Mouse (Mus musculus) CH12.LX (cell line): ENCODE measurements around the gene Asic1. TPM values are rescaled to one million over a fixed set of nuclear protein-coding genes. Genes with fewer than 3 reads are reported as not detected.

Experiments
- DNase-seq: peaks from one replicate; pipeline ENCODE4 v3.0.0-alpha.2; 2013; ENCODE audit errors: extremely low read depth
- H3K27ac ChIP-seq: 2 replicates; pipeline ENCODE4 v1.5.1; 2012; ENCODE audit warnings: low read depth, mild to moderate bottlenecking, control low read depth, moderate library complexity; ENCODE audit not compliant: insufficient read depth
- H3K27me3 ChIP-seq: replicated peaks from 2 replicates; pipeline ENCODE3; 2012; ENCODE audit warnings: inconsistent platforms
- H3K36me3 ChIP-seq, 2 experiments: replicated peaks in 1 of 2; 2 replicates each; pipeline versions ENCODE3 to v1.6.1; 2012; ENCODE audit warnings: inconsistent platforms in 1 of 2, low read length in 1 of 2, mild to moderate bottlenecking in 1 of 2, mixed read lengths in 1 of 2, moderate library complexity in 1 of 2; ENCODE audit not compliant: control insufficient read depth in 1 of 2, insufficient read depth in 1 of 2
- H3K4me1 ChIP-seq, 2 experiments: 2 replicates each; pipeline ENCODE4 v1.6.1; 2012; ENCODE audit warnings: inconsistent platforms in 1 of 2, moderate library complexity in 1 of 2; ENCODE audit not compliant: insufficient read depth in 2 of 2, control insufficient read depth in 1 of 2
- H3K4me2 ChIP-seq: 2 replicates; pipeline ENCODE4 v1.6.1; 2012; ENCODE audit warnings: low read depth, mild to moderate bottlenecking, control low read depth; ENCODE audit not compliant: poor library complexity, insufficient read depth, severe bottlenecking
- H3K4me3 ChIP-seq, 3 experiments: fragments of 150-350 bp in 1 of 3; sonication (generic) in 1 of 3; replicated peaks in 1 of 3; 2 replicates each; pipeline versions ENCODE3 to v1.5.1; 2011 to 2012; ENCODE audit warnings: low read depth in 2 of 3, low read length in 2 of 3, mild to moderate bottlenecking in 2 of 3, moderate library complexity in 2 of 3, control low read depth in 1 of 3, improper control_type of control experiment in 1 of 3, inconsistent platforms in 1 of 3, mixed read lengths in 1 of 3; ENCODE audit not compliant: poor library complexity in 1 of 3
- H3K79me2 ChIP-seq: replicated peaks from 2 replicates; pipeline ENCODE4 v1.6.1; 2012; ENCODE audit warnings: mild to moderate bottlenecking, moderate library complexity; ENCODE audit not compliant: control insufficient read depth, poor library complexity, insufficient read depth, severe bottlenecking; ENCODE audit errors: extremely low read depth
- H3K9ac ChIP-seq: 2 replicates; pipeline ENCODE4 v1.6.1; 2012; ENCODE audit warnings: low read depth, mild to moderate bottlenecking, control low read depth, moderate library complexity; ENCODE audit not compliant: insufficient read depth
- H3K9me3 ChIP-seq: replicated peaks from 2 replicates; pipeline ENCODE3; 2012; ENCODE audit warnings: low read length, inconsistent platforms, mixed read lengths
- CTCF ChIP-seq, 2 experiments: IDR thresholded peaks in 1 of 2; conservative IDR thresholded peaks in 1 of 2; 2 replicates each; pipeline ENCODE4 v1.5.1; 2011 to 2012; ENCODE audit warnings: low read depth in 2 of 2, low read length in 2 of 2, improper control_type of control experiment in 1 of 2, inconsistent platforms in 1 of 2, mild to moderate bottlenecking in 1 of 2, moderate library complexity in 1 of 2
- JUND ChIP-seq: conservative IDR thresholded peaks from 2 replicates; pipeline ENCODE4 v1.6.1; 2011; ENCODE audit warnings: low read depth, low read length, improper control_type of control experiment
- KAT2A ChIP-seq: IDR thresholded peaks from 2 replicates; pipeline ENCODE4 v1.6.1; 2012; ENCODE audit warnings: low read length, improper control_type of control experiment, inconsistent platforms; ENCODE audit not compliant: insufficient replicate concordance
- MAFK ChIP-seq: IDR thresholded peaks from 2 replicates; pipeline ENCODE4 v1.6.1; 2011; ENCODE audit warnings: low read length, improper control_type of control experiment; ENCODE audit not compliant: insufficient replicate concordance
- MAZ ChIP-seq: IDR thresholded peaks from 2 replicates; pipeline ENCODE4 v1.6.1; 2012; ENCODE audit warnings: low read depth, mild to moderate bottlenecking, inconsistent platforms, low read length, improper control_type of control experiment, moderate library complexity
- PAX5 ChIP-seq: IDR thresholded peaks from 2 replicates; pipeline ENCODE4 v1.6.1; 2012; ENCODE audit warnings: low read length, inconsistent platforms, mixed read lengths
- POLR2AphosphoS2 ChIP-seq: IDR thresholded peaks from 2 replicates; pipeline ENCODE4 v1.6.1; 2011; ENCODE audit warnings: low read depth, low read length, improper control_type of control experiment
- SIN3A ChIP-seq: IDR thresholded peaks from 2 replicates; pipeline ENCODE4 v1.6.1; 2012; ENCODE audit warnings: low read length, improper control_type of control experiment, inconsistent platforms
- SMC3 ChIP-seq: IDR thresholded peaks from 2 replicates; pipeline ENCODE4 v1.6.1; 2011; ENCODE audit warnings: low read depth, low read length, improper control_type of control experiment
- TBP ChIP-seq: conservative IDR thresholded peaks from 2 replicates; pipeline ENCODE4 v1.6.1; 2011; ENCODE audit warnings: low read depth, low read length, improper control_type of control experiment
- TCF12 ChIP-seq: IDR thresholded peaks from 2 replicates; pipeline ENCODE4 v1.6.1; 2014; ENCODE audit warnings: low read depth, mild to moderate bottlenecking, inconsistent platforms, low read length, improper control_type of control experiment
- ZKSCAN1 ChIP-seq: IDR thresholded peaks from 2 replicates; pipeline ENCODE4 v1.6.1; 2012; ENCODE audit warnings: low read depth, inconsistent platforms, low read length, improper control_type of control experiment, borderline replicate concordance
- dilution Hi-C: fragments of 300-500 bp; cut with MboI; formaldehyde crosslinking; loops from 2 replicates; pipeline ENCODE4 v1.14.3; 2020; ENCODE audit warnings: low sequenced_read_pairs; ENCODE audit not compliant: extremely low pct_unique_long_range_greater_than_20kb, extremely low pct_ligation_motif_present
- in situ Hi-C: fragments of 300-500 bp; cut with MboI; formaldehyde crosslinking; loops from 3 replicates; pipeline ENCODE4 v1.14.3; 2019; ENCODE audit warnings: low sequenced_read_pairs, low pct_ligation_motif_present, low pct_unique_long_range_greater_than_20kb, mixed read lengths
- polyA plus RNA-seq: library from polyadenylated mRNA; unstranded; fragments of >175 nt; gene quantifications from 2 replicates; pipeline ENCODE4 v1.2.1, GENCODE M21; 2012; ENCODE audit warnings: low read depth; ENCODE audit not compliant: insufficient read length
- total RNA-seq, 2 experiments: library from RNA; depleted of rRNA; stranded (reverse); fragments of 300-350 nt in 1 of 2; fragments of >200 nt in 1 of 2; gene quantifications; 2 replicates each; pipeline ENCODE4 v1.2.3; 2012 to 2014

Asic1 gene
- total and polyA plus RNA-seq, 3 experiments = 0.47 to 0.94 TPM; not detected in 1

GRCm38 (mm10) chr15:99729056-99729783 is 59.1 kb downstream of the Asic1 start:
- in situ Hi-C loops = loop anchor here (5.0 kb wide), 2 partner anchors 43 to 178 kb away; partner anchors contain the start of gene Cers5
- TF ChIP-seq SMC3 (peak; percentile 8; the same call in 1 of the 2 replicates), CTCF (conservative IDR thresholded peaks at IDR 0.05 in 1 of 2, IDR thresholded peaks at IDR 0.05 in 1 of 2; ENCODE audit: low read depth in 2 of 2, low read length in 2 of 2) (peak in 1 of 2 experiments; percentile 26; a peak in 2 of 4 replicates), MAZ (no peak), TBP (no peak)
- no peak for DNase-seq
- Histone ChIP-seq H3K9me3 (peaks cover 4% of the 10 kb centered on the region), H3K27ac (no peak overlapping the region), H3K27me3 (no peaks in the 10 kb centered on the region), H3K4me3 (no peak overlapping the region), H3K79me2 (peaks cover 11% of the 10 kb centered on the region; the same call in 1 of the 2 replicates), H3K36me3 (peaks cover 16 to 55% of the 10 kb centered on the region in 2 experiments), H3K9ac (no peak overlapping the region), H3K4me1 (peaks cover 4 to 18% of the 10 kb centered on the region in 2 experiments; a peak in 2 of 4 replicates), H3K4me2 (no peak overlapping the region)
- dilution Hi-C loops = no loop called here

- Histone ChIP-seq H3K9me3 (peaks cover 4% of the 10 kb centered on the region), H3K4me2 (no peak overlapping the region), H3K4me1 (peaks cover 0 to 11% of the 10 kb centered on the region in 2 experiments; a peak in 2 of 4 replicates), H3K9ac (no peak overlapping the region), H3K4me3 (no peak overlapping the region), H3K36me3 (peaks cover 27 to 73% of the 10 kb centered on the region in 2 experiments), H3K79me2 (peaks cover 8% of the 10 kb centered on the region; the same call in 1 of the 2 replicates), H3K27ac (no peak overlapping the region), H3K27me3 (no peaks in the 10 kb centered on the region)
- in situ Hi-C loops (no loop called here), dilution Hi-C loops (no loop called here)
- no peak for DNase-seq
- TF ChIP-seq CTCF (conservative IDR thresholded peaks at IDR 0.05 in 1 of 2, IDR thresholded peaks at IDR 0.05 in 1 of 2; ENCODE audit: low read depth in 2 of 2, low read length in 2 of 2) (no peak), ZKSCAN1 (no peak), KAT2A (no peak), JUND (no peak), PAX5 (no peak), SMC3 (no peak), SIN3A (no peak), MAFK (peak; percentile 82)
These were observed 61.0 kb downstream of the Asic1 start for GRCm38 (mm10) chr15:99731167-99731566.

DNA sequence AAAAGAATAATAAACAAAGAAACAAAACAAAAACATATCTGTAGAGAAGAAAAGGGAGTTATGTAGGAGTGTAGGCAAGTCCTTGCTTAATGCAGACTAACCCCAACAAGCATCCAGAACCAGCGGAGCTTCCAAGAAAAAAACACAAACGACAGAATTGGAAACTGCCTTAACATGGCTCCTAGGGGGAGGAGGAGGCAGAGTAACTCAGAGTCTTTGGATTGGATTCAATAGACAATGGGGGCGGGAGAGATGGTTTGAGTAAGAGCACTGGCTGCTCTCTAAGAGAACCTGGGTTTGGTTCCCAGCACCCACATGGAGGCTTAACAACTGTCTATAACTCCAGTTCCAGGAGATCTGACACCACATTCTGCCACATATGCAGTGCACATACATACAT is 61.5 kb downstream of the Asic1 start:
- no peak overlapping the region for H3K9ac ChIP-seq
- dilution Hi-C loops = no loop called here
- in situ Hi-C loops = no loop called here
- no peak overlapping the region for H3K27ac ChIP-seq
- DNase-seq = no peak
- no peaks in the 10 kb centered on the region for H3K27me3 ChIP-seq
- peaks cover 3% of the 10 kb centered on the region; the same call in 1 of the 2 replicates for H3K79me2 ChIP-seq
- peaks cover 32 to 79% of the 10 kb centered on the region in 2 experiments for H3K36me3 ChIP-seq
- peak; percentile 57; the same call in 1 of the 2 replicates for TF ChIP-seq POLR2AphosphoS2
- TF ChIP-seq TCF12 = no peak
- H3K4me2 ChIP-seq = no peak overlapping the region
- no peak overlapping the region for H3K4me3 ChIP-seq
- H3K9me3 ChIP-seq = peaks cover 4% of the 10 kb centered on the region
- H3K4me1 ChIP-seq = peaks cover 0 to 10% of the 10 kb centered on the region in 2 experiments; a peak in 2 of 4 replicates
